Mouse (Mus musculus): ENCODE results near the gene H2-DMb1.
"Not testable (repeated sequence)": the region's sequence is repeated elsewhere in the genome, so short reads cannot be mapped to it uniquely, and the experiment has no call there.

DNA sequence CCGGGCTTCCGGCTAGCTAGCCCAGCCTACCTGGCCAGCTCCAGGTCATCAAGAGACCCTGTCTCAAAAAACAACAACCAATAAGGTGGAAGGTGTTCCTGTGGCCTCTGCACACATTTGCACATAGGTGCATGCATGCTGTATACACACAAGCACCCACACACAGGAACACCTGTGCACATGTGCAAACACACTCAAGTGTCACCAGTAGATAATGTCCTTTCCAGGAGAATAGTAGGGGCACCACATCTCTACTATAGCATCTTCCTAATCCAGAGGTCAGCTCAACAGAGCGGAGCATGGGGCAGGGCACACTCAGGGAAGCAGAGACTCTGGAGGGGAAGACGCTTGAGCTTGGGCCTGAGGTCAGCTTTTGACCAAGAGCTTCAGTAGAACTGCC is 8.7 kb upstream of the H2-DMb1 start:
- TF ChIP-seq CTCF (IDR thresholded peaks at IDR 0.05; ENCODE audit: insufficient read depth, low read length); POLR2A (IDR thresholded peaks at IDR 0.05; ENCODE audit: borderline replicate concordance, extremely low read depth, low read depth, low read length): not testable (repeated sequence)
